Mouse (Mus musculus): ENCODE data around the gene Hnrnpul2. TPM values are rescaled to one million over a fixed set of nuclear protein-coding genes. Genes with fewer than 3 reads are reported as not detected.

Hnrnpul2 gene
- polyA plus RNA-seq, 1 experiment from 2014 or later: 6.7 TPM

DNA sequence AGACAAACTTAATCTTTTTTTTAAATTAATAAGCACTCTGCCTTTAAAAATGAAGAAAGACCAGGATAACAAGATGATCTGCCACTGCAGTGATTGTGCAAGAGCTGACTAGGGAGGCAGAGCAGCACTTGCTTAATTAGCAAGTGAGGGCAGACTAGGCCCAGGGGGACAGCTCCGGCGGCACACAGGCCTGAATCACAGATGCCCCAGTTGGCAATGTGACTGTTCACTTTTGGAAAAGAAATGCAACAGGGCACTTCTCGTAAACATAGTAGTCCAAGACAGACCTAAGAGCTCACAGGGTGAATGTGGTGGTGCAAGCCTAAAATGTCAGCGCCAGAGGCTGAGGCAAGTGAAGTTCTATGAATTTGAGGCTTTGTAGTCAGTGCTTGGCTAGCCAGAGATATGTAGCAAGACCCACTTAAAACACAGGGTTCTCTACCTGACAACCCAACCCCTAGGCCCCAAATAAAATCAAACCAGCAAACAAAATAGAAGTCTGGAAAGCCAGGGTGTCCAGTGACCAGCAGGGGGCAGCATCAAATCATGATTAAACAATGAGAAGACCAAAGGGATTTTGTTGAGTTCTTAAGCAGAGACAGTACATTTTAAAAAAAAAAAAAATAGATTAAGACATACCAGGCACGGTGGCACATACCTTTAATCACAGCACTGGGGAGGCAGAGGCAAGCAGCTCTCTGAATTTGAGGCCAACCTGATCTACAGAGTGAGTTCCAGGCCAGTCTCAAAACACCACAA, 24.7 kb downstream of the Hnrnpul2 start:
- 67% methylated on average over 5 of the region's 5 CpGs for WGBS
- Histone ChIP-seq H3K4me3 (ENCODE audit: low read depth, low read length) (no peak overlapping the region), H3K9me3 (replicated peaks; ENCODE audit: control insufficient read depth, low read length) (no peaks in the 10 kb centered on the region), H3K4me1 (ENCODE audit: control insufficient read depth, insufficient read depth, low read length) (0 out of 2 replicates have a peak, but pooled peaks cover 2% of the 10 kb centered on the region), H3K27me3 (ENCODE audit: control insufficient read depth, insufficient read depth, low read length) (no peaks in the 10 kb centered on the region), H3K4me2 (ENCODE audit: low read depth, low read length) (no peak overlapping the region), H3K27ac (replicated peaks; ENCODE audit: low read depth, low read length) (no peak overlapping the region), H3K36me3 (replicated peaks; ENCODE audit: control insufficient read depth, insufficient read depth, low read depth, low read length) (no peaks in the 10 kb centered on the region), H3K9ac (replicated peaks; ENCODE audit: low read length) (no peak overlapping the region)
- no peak for ATAC-seq (replicated peaks; ENCODE audit: insufficient number of reproducible peaks, low FRiP score, low TSS enrichment, low read depth)
- peak; percentile 89 for DNase-seq (ENCODE audit: low spot score)

DNA sequence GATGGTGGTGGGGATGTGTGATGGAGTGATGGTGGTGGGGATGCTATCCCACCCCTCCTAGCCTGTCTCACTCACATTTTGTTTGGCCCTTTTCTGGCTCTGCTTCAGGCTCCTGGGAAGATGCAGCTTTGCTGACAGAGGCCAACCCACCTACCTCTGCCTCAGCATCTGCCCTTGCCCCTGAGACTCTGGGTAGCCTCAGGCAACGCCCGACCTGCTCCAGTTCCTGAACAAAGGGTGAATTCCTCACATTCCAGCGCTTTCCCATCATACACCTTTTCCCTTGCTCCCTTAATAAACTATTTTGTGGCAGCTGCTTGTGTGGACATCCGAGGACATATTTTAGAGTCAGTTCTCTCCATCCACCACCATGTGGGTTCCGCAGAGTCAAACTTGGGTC, 28.5 kb downstream of the Hnrnpul2 start:
- WGBS: 72% methylated on average over 5 of the region's 5 CpGs
- H3K27me3 ChIP-seq (ENCODE audit: control insufficient read depth, insufficient read depth, low read length): no peaks in the 10 kb centered on the region
- no peak overlapping the region for H3K27ac ChIP-seq (replicated peaks; ENCODE audit: low read depth, low read length)
- H3K9me3 ChIP-seq (replicated peaks; ENCODE audit: control insufficient read depth, low read length): no peaks in the 10 kb centered on the region
- H3K36me3 ChIP-seq (replicated peaks; ENCODE audit: control insufficient read depth, insufficient read depth, low read depth, low read length): no peaks in the 10 kb centered on the region
- no peak overlapping the region for H3K9ac ChIP-seq (replicated peaks; ENCODE audit: low read length)
- DNase-seq (ENCODE audit: low spot score): no peak
- no peak overlapping the region for H3K4me3 ChIP-seq (ENCODE audit: low read depth, low read length)
- peaks cover 4% of the 10 kb centered on the region for H3K4me1 ChIP-seq (ENCODE audit: control insufficient read depth, insufficient read depth, low read length)
- no peak overlapping the region for H3K4me2 ChIP-seq (ENCODE audit: low read depth, low read length)
- no peak for ATAC-seq (replicated peaks; ENCODE audit: insufficient number of reproducible peaks, low FRiP score, low TSS enrichment, low read depth)

DNA sequence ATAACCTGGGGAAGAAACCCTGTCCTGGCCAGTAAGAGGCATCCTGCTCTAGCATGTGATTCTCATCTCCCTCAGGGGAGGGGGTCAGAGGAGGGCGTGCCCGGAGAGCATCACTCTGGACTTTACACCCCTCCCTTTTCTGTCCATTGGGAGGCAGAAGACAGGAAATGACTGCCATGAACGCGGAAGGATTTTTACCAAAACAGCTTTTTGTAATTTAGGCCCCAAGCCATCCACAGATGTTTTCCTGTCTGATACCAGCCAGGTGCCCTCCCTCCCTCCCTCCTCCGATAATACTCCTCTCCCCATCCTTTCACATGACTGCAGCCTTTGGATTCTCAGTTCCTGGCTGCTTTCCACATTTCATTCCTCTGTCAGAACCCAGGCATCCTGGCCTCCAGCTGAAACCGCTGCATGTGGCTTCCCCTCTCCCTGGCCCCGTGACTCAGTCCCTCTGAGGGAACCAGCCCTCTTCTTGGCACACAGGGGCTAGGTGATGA, 30.6 kb downstream of the Hnrnpul2 start, which contains the start of gene Lrrn4cl:
Gene Lrrn4cl, plus strand, starts transcription at position 367 of the 500 bp plus-strand sequence.
- H3K27me3 ChIP-seq (ENCODE audit: control insufficient read depth, insufficient read depth, low read length): no peaks in the 10 kb centered on the region

DNA sequence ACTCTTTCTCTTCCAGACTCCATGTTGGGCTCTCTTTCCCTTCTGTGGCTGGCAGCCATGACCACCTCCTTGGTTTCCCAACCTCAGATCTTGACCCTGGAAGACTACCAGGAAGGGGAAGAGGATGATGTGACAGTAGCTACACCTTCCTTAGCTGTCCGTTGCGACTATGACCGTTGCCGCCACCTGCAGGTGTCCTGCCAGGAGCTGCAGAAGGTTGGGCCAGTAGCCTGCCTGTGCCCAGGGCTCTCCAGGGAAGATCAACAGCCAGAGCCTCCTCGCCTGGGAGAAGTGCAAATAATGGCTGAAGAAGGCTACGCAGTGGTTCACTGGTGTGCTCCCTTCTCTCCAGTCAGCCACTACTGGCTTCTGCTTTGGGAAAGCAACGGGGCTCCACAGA, 31.8 kb downstream of the Hnrnpul2 start:
- Histone ChIP-seq H3K9ac (replicated peaks; ENCODE audit: low read length) (no peak overlapping the region; the same call in 1 of the 2 replicates), H3K27ac (replicated peaks; ENCODE audit: low read depth, low read length) (no peak overlapping the region), H3K4me1 (ENCODE audit: control insufficient read depth, insufficient read depth, low read length) (peaks cover 4% of the 10 kb centered on the region), H3K4me2 (ENCODE audit: low read depth, low read length) (no peak overlapping the region), H3K9me3 (replicated peaks; ENCODE audit: control insufficient read depth, low read length) (no peaks in the 10 kb centered on the region), H3K36me3 (replicated peaks; ENCODE audit: control insufficient read depth, insufficient read depth, low read depth, low read length) (no peaks in the 10 kb centered on the region), H3K27me3 (ENCODE audit: control insufficient read depth, insufficient read depth, low read length) (no peaks in the 10 kb centered on the region), H3K4me3 (ENCODE audit: low read depth, low read length) (no peak overlapping the region)
- DNase-seq (ENCODE audit: low spot score) (no peak), ATAC-seq (replicated peaks; ENCODE audit: insufficient number of reproducible peaks, low FRiP score, low TSS enrichment, low read depth) (no peak)
- 55% methylated on average over 7 of the region's 7 CpGs for WGBS

More for the DNA sequence above, 30.6 kb downstream of the Hnrnpul2 start, which contains the start of gene Lrrn4cl:
- Histone ChIP-seq H3K9ac (replicated peaks; ENCODE audit: low read length) (peak within 1 kb of the TSS; percentile 22; the same call in 1 of the 2 replicates), H3K4me3 (ENCODE audit: low read depth, low read length) (no peak within 1 kb of the TSS), H3K27ac (replicated peaks; ENCODE audit: low read depth, low read length) (0 out of 2 replicates have a peak within 1 kb of the TSS, but pooled peaks have one; percentile 8), H3K4me2 (ENCODE audit: low read depth, low read length) (no peak within 1 kb of the TSS), H3K9me3 (replicated peaks; ENCODE audit: control insufficient read depth, low read length) (no peaks in the 10 kb centered on the region), H3K4me1 (ENCODE audit: control insufficient read depth, insufficient read depth, low read length) (peaks cover 4% of the 10 kb centered on the region), H3K36me3 (replicated peaks; ENCODE audit: control insufficient read depth, insufficient read depth, low read depth, low read length) (no peaks in the 10 kb centered on the region)
- 16% methylated on average over 7 of the region's 7 CpGs for WGBS
- DNase-seq (ENCODE audit: low spot score) (peak; percentile 55), ATAC-seq (replicated peaks; ENCODE audit: insufficient number of reproducible peaks, low FRiP score, low TSS enrichment, low read depth) (no peak)

DNA sequence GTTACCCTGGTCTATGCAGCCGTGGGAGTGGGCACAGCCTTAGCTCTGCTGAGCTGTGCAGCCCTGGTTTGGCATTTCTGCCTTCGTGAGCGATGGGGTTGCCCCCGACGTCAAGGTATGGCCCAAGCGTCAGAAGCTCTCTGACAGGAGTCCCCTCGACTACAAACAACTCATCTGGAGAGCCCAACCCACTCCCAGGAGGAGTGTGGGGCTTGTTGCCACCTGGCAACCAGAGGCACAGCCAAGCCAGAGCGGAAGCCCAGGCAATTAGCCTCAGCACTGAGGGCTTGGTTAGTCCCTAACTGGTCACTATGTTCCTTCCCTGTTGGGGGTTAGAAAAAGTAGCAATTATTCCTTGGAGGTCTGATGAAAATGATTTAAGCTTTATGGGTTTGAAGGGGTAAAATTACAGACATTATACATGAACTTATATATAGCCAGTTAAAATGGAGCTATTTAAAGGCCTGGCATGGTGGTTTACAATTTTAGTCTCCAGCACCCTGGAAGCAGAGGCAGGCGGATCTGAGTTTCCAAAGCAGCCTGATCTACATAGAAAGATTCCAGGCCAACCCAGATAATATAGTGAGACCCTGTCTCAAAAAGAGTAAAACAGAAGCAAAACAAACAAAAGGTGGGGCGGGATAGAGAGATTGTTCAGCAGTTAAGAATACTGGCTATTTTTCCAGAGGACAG, 32.6 kb downstream of the Hnrnpul2 start:
- WGBS: 60% methylated on average over 10 of the region's 10 CpGs
- no peak overlapping the region for H3K4me2 ChIP-seq (ENCODE audit: low read depth, low read length)
- H3K27me3 ChIP-seq (ENCODE audit: control insufficient read depth, insufficient read depth, low read length): no peaks in the 10 kb centered on the region
- ATAC-seq (replicated peaks; ENCODE audit: insufficient number of reproducible peaks, low FRiP score, low TSS enrichment, low read depth) (no peak), DNase-seq (ENCODE audit: low spot score) (no peak)
- no peak overlapping the region for H3K4me3 ChIP-seq (ENCODE audit: low read depth, low read length)
- H3K4me1 ChIP-seq (ENCODE audit: control insufficient read depth, insufficient read depth, low read length): peaks cover 4% of the 10 kb centered on the region
- H3K27ac ChIP-seq (replicated peaks; ENCODE audit: low read depth, low read length): no peak overlapping the region
- H3K9me3 ChIP-seq (replicated peaks; ENCODE audit: control insufficient read depth, low read length): no peaks in the 10 kb centered on the region
- peak overlapping the region; percentile 9; the same call in 1 of the 2 replicates for H3K9ac ChIP-seq (replicated peaks; ENCODE audit: low read length)
- no peaks in the 10 kb centered on the region for H3K36me3 ChIP-seq (replicated peaks; ENCODE audit: control insufficient read depth, insufficient read depth, low read depth, low read length)

- Histone ChIP-seq H3K36me3 (replicated peaks; ENCODE audit: control insufficient read depth, insufficient read depth, low read depth, low read length) (no peaks in the 10 kb centered on the region), H3K4me2 (ENCODE audit: low read depth, low read length) (no peak overlapping the region), H3K4me3 (ENCODE audit: low read depth, low read length) (no peak overlapping the region), H3K27me3 (ENCODE audit: control insufficient read depth, insufficient read depth, low read length) (no peaks in the 10 kb centered on the region), H3K9ac (replicated peaks; ENCODE audit: low read length) (no peak overlapping the region), H3K9me3 (replicated peaks; ENCODE audit: control insufficient read depth, low read length) (no peaks in the 10 kb centered on the region), H3K4me1 (ENCODE audit: control insufficient read depth, insufficient read depth, low read length) (peaks cover 4% of the 10 kb centered on the region), H3K27ac (replicated peaks; ENCODE audit: low read depth, low read length) (no peak overlapping the region)
- ATAC-seq (replicated peaks; ENCODE audit: insufficient number of reproducible peaks, low FRiP score, low TSS enrichment, low read depth) (no peak), DNase-seq (ENCODE audit: low spot score) (no peak)
- WGBS: 79% methylated on average over 3 of the region's 3 CpGs
Observed at GRCm38 (mm10) chr19:8853117-8853516, 33.3 kb downstream of the Hnrnpul2 start.

DNA sequence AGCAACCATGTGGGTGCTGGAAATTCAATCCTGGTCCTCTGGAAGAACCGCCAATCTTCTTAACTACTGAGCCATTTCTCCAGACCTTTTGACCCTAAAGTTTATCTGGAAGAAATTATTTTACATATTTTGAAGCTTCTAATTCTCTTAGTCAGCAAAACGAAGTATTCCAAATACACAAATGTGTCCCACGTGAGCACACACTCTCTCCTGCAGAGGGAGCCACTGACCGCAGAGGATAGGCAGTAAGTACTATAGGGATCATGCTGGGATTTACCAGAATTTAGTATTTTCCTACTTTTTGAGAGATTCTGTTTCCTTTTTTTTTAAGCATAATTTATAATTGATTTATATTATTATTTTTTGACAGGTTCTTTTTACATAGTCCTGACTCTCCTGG, 37.9 kb downstream of the Hnrnpul2 start:
- ATAC-seq (replicated peaks; ENCODE audit: insufficient number of reproducible peaks, low FRiP score, low TSS enrichment, low read depth): no peak
- Histone ChIP-seq H3K27me3 (ENCODE audit: control insufficient read depth, insufficient read depth, low read length) (no peaks in the 10 kb centered on the region), H3K36me3 (replicated peaks; ENCODE audit: control insufficient read depth, insufficient read depth, low read depth, low read length) (no peaks in the 10 kb centered on the region), H3K4me1 (ENCODE audit: control insufficient read depth, insufficient read depth, low read length) (no peaks in the 10 kb centered on the region), H3K9me3 (replicated peaks; ENCODE audit: control insufficient read depth, low read length) (no peaks in the 10 kb centered on the region), H3K9ac (replicated peaks; ENCODE audit: low read length) (no peak overlapping the region), H3K27ac (replicated peaks; ENCODE audit: low read depth, low read length) (no peak overlapping the region), H3K4me3 (ENCODE audit: low read depth, low read length) (no peak overlapping the region), H3K4me2 (ENCODE audit: low read depth, low read length) (no peak overlapping the region)
- WGBS: 37% methylated on average over 4 of the region's 4 CpGs
- DNase-seq (ENCODE audit: low spot score): peak; percentile 64

GRCm38 (mm10) chr19:8859018-8859417, 39.2 kb downstream of the Hnrnpul2 start:
- Histone ChIP-seq H3K4me2 (ENCODE audit: low read depth, low read length) (no peak overlapping the region), H3K36me3 (replicated peaks; ENCODE audit: control insufficient read depth, insufficient read depth, low read depth, low read length) (no peaks in the 10 kb centered on the region), H3K4me1 (ENCODE audit: control insufficient read depth, insufficient read depth, low read length) (no peaks in the 10 kb centered on the region), H3K4me3 (ENCODE audit: low read depth, low read length) (no peak overlapping the region), H3K27ac (replicated peaks; ENCODE audit: low read depth, low read length) (no peak overlapping the region), H3K9ac (replicated peaks; ENCODE audit: low read length) (no peak overlapping the region), H3K27me3 (ENCODE audit: control insufficient read depth, insufficient read depth, low read length) (no peaks in the 10 kb centered on the region), H3K9me3 (replicated peaks; ENCODE audit: control insufficient read depth, low read length) (no peaks in the 10 kb centered on the region)
- ATAC-seq (replicated peaks; ENCODE audit: insufficient number of reproducible peaks, low FRiP score, low TSS enrichment, low read depth) (no peak), DNase-seq (ENCODE audit: low spot score) (no peak)
- 30% methylated on average over 1 of the region's 1 CpGs for WGBS
